Mouse (Mus musculus): ENCODE results near the gene H2-DMb1. TPM values are rescaled to one million over a fixed set of nuclear protein-coding genes. Genes with fewer than 3 reads are reported as not detected.

Gene H2-DMb1
- polyA plus RNA-seq, 1 experiment from 2014 or later: 0.43 TPM

DNA sequence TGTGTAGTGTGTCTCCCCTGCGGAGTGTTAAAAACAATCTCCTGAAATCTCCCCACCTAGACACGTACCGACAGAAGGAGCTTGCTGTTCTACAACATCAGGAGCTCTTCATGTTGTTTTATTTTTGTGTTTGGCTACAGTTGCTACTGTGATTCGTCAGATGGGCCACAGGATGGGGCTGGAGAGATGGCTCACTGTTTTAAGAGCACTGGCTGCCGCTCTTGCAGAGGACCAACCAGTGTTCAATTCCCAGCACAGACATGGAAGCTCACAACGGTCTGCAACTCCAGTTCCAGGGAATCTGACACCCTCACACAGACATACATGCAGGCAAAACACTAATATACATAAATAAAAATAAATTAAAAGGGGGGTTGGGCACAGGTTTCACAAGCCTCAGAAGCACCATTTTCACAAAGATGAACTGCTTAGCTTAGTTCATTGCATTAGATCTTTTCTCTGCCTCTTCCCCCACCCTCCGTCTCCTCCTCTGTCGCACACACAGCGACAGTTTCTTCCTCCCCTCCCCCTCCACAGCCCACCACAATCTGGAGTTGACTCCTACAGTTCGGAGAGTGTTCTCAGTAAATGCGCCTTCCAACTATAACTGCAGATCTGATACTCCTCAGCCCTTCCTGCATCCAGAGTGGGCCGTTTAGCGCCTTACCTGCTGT lies 24.5 kb upstream of the H2-DMb1 start:
- H3K27ac ChIP-seq (ENCODE audit: low read depth, low read length): no peak overlapping the region
- 29% methylated on average over 13 of the region's 13 CpGs for WGBS
- no peak for ATAC-seq (ENCODE audit: low read depth)
- no peaks in the 10 kb centered on the region for H3K27me3 ChIP-seq (ENCODE audit: control insufficient read depth, insufficient read depth, low read length)
- H3K9ac ChIP-seq (replicated peaks; ENCODE audit: low read depth, low read length): no peak overlapping the region
- no peak overlapping the region for H3K4me3 ChIP-seq (ENCODE audit: low read depth, low read length)
- no peak overlapping the region for H3K4me2 ChIP-seq (ENCODE audit: low read depth, low read length)
- H3K36me3 ChIP-seq (ENCODE audit: control insufficient read depth, insufficient read depth, low read length): no peaks in the 10 kb centered on the region
- H3K9me3 ChIP-seq (ENCODE audit: control insufficient read depth, low read length): no peaks in the 10 kb centered on the region
- peaks cover 15% of the 10 kb centered on the region; the same call in 1 of the 2 replicates for H3K4me1 ChIP-seq (ENCODE audit: control insufficient read depth, insufficient read depth, low read length)

DNA sequence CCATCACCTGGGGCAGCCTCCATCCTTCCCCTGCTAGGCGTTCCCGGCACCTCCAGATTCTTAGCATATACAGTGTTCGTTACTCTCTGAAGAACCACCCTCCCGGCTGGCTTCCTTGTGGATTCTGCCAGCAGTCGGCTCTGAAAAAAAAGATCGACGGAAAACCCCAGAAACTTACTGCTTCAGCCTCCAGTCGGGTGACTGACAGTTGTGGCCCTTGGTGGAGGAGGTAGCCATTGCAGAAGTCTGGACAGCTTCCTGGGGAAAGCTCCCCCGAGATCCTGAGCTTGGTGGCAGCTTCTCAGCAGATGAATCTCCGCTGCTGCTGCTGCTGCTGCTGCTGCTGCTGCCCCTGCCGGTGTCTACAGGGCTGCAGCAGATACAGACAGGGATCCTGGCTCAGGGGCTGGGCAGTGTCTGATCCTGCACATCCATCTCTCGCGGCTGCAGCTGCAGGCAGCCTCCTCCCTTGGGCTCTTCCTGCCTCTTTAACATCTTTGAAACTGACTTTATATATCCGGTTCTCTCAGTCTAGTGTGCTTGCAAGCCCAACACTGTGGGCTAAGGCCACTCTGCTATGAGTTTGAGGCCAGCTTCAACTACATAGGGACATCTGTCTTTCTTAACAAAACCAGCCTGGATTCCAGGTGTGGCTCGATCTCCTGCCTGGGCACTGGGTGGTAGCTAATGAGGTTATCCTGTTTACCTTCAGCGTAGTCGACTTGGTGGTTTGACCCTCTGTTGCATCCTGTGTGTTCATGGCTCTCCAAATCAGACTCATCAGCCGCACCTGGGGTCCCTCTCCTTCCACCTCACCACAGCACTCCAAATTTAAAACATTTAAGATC lies 23.7 kb upstream of the H2-DMb1 start:
- Histone ChIP-seq H3K27ac (ENCODE audit: low read depth, low read length) (no peak overlapping the region), H3K9me3 (ENCODE audit: control insufficient read depth, low read length) (no peaks in the 10 kb centered on the region), H3K27me3 (ENCODE audit: control insufficient read depth, insufficient read depth, low read length) (no peaks in the 10 kb centered on the region), H3K4me2 (ENCODE audit: low read depth, low read length) (no peak overlapping the region; the same call in 1 of the 2 replicates), H3K36me3 (ENCODE audit: control insufficient read depth, insufficient read depth, low read length) (no peaks in the 10 kb centered on the region), H3K4me1 (ENCODE audit: control insufficient read depth, insufficient read depth, low read length) (peaks cover 7% of the 10 kb centered on the region; the same call in 1 of the 2 replicates), H3K9ac (replicated peaks; ENCODE audit: low read depth, low read length) (0 out of 2 replicates have a peak overlapping the region, but pooled peaks have one; percentile 16), H3K4me3 (ENCODE audit: low read depth, low read length) (peak overlapping the region; percentile 1; the same call in 1 of the 2 replicates)
- WGBS: 24% methylated on average over 18 of the region's 18 CpGs
- ATAC-seq (ENCODE audit: low read depth): 0 out of 2 replicates have a peak, but pooled peaks have one; percentile 23

DNA sequence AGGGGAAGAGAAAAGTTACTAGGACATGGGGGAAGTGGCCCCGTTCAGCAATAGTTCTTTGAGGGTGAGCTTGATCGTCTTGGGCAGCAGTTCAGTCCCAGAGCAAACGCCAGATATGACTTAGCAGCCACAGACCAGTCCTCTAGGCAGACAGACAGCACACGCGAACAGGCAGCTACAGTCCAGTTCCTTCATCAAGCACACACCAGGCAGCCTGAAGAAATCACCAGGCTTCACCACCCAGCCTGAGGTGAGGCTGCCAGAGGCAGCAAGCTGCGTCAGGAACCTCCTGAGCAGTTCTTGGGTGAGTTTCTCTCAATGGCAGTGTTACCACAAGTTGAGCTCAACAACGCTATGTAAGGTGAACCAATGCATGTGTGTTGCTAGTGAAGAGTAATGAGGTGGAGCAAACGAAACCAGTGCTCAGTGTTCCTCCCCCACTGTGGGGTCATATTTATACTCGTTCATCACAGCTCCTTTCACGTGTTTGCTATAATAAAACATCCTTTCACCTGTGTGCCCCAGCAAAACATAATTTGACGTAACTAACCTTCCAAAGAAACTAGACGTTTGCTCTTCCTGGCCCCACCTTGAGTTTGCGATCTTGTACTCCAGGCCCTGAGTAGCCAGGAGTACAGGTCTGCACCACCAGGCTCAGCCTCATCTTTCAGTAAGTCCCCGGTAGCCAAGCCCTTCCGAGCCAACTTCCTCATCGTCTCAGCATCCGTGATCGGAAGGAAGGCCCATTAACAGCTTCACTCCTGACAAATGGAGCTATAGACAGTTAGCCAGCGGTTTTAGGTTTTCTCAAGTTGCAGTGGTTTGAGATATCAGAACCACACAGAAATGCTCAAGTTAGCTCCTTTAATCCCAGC lies 22.6 kb upstream of the H2-DMb1 start:
- Histone ChIP-seq H3K27me3 (ENCODE audit: control insufficient read depth, insufficient read depth, low read length) (no peaks in the 10 kb centered on the region), H3K27ac (ENCODE audit: low read depth, low read length) (no peak overlapping the region), H3K4me2 (ENCODE audit: low read depth, low read length) (no peak overlapping the region), H3K4me3 (ENCODE audit: low read depth, low read length) (no peak overlapping the region), H3K9me3 (ENCODE audit: control insufficient read depth, low read length) (no peaks in the 10 kb centered on the region), H3K36me3 (ENCODE audit: control insufficient read depth, insufficient read depth, low read length) (no peaks in the 10 kb centered on the region), H3K4me1 (ENCODE audit: control insufficient read depth, insufficient read depth, low read length) (peaks cover 7% of the 10 kb centered on the region; the same call in 1 of the 2 replicates), H3K9ac (replicated peaks; ENCODE audit: low read depth, low read length) (no peak overlapping the region)
- 83% methylated on average over 19 of the region's 19 CpGs for WGBS
- ATAC-seq (ENCODE audit: low read depth): no peak

DNA sequence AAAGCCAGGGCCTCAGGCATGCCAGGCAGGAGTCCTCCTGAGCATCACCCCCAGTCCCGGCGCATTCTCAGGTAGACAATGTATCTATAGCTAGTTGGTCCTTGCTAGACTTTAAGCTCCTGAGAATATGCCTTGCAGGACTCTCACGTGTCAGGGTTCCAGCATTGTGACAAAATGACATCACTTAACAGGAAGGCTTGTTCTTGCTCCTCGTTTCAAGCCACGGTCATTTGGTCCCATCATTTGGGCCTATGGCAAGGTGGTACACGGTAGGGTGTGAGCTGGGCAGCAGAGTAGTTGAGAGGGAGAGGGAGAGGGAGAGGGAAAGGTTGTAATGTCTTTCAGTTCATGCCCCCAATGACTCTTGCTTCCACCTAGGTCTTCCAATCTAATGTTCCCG lies 21.0 kb upstream of the H2-DMb1 start:
- no peak overlapping the region for H3K4me3 ChIP-seq (ENCODE audit: low read depth, low read length)
- no peak overlapping the region for H3K27ac ChIP-seq (ENCODE audit: low read depth, low read length)
- no peaks in the 10 kb centered on the region for H3K27me3 ChIP-seq (ENCODE audit: control insufficient read depth, insufficient read depth, low read length)
- WGBS: 85% methylated on average over 7 of the region's 7 CpGs
- H3K9me3 ChIP-seq (ENCODE audit: control insufficient read depth, low read length): no peaks in the 10 kb centered on the region
- H3K4me1 ChIP-seq (ENCODE audit: control insufficient read depth, insufficient read depth, low read length): peaks cover 7% of the 10 kb centered on the region; the same call in 1 of the 2 replicates
- no peaks in the 10 kb centered on the region for H3K36me3 ChIP-seq (ENCODE audit: control insufficient read depth, insufficient read depth, low read length)
- no peak overlapping the region for H3K4me2 ChIP-seq (ENCODE audit: low read depth, low read length)
- no peak for ATAC-seq (ENCODE audit: low read depth)
- H3K9ac ChIP-seq (replicated peaks; ENCODE audit: low read depth, low read length): no peak overlapping the region

DNA sequence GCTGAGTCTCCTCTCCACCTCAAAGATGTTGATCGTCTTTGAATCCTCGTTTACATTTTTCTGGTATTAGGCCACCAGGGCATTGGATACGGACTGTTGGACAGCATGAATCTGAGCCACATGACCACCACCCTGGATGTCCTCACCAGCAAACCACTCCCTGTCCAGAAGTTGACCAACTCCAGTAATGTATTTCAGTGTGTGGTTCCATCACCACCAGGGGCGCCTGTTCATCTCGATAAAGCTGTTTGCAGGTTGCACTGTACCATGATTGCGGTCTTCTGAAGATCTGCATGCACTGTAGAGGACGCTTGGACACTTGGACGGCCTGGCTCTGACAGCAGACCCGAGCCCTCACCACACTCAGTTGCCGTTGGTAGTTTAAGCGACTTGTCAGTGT lies 19.6 kb upstream of the H2-DMb1 start:
- Histone ChIP-seq H3K36me3 (ENCODE audit: control insufficient read depth, insufficient read depth, low read length) (no peaks in the 10 kb centered on the region), H3K9ac (replicated peaks; ENCODE audit: low read depth, low read length) (no peak overlapping the region), H3K4me3 (ENCODE audit: low read depth, low read length) (no peak overlapping the region), H3K27ac (ENCODE audit: low read depth, low read length) (no peak overlapping the region), H3K4me1 (ENCODE audit: control insufficient read depth, insufficient read depth, low read length) (peaks cover 4% of the 10 kb centered on the region; the same call in 1 of the 2 replicates), H3K9me3 (ENCODE audit: control insufficient read depth, low read length) (no peaks in the 10 kb centered on the region), H3K4me2 (ENCODE audit: low read depth, low read length) (no peak overlapping the region), H3K27me3 (ENCODE audit: control insufficient read depth, insufficient read depth, low read length) (peaks cover 1% of the 10 kb centered on the region; the same call in 1 of the 2 replicates)
- no peak for ATAC-seq (ENCODE audit: low read depth)
- WGBS: 88% methylated on average over 11 of the region's 11 CpGs

DNA sequence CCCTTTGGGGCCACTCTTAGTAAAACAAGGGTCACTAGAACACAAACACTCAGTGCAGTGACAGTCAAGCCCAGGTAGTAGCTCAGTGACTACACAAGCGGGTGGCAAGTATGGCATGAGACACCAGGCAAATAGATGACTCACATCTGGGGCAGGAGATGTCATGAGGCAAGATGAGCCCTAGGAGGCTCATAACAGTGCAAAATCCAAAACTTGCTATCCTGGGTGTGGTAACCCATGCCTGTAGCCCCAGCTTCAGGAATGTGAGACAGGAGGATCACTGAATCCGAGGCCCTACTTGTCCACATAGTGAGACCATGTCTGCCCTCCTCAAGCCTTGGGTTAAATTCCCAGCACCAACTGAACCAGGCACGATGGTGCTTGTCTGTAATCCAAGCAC lies 18.4 kb upstream of the H2-DMb1 start:
- WGBS: 87% methylated on average over 3 of the region's 3 CpGs
- Histone ChIP-seq H3K27me3 (ENCODE audit: control insufficient read depth, insufficient read depth, low read length) (peaks cover 12% of the 10 kb centered on the region), H3K4me1 (ENCODE audit: control insufficient read depth, insufficient read depth, low read length) (0 out of 2 replicates have a peak, but pooled peaks cover under 1% of the 10 kb centered on the region), H3K36me3 (ENCODE audit: control insufficient read depth, insufficient read depth, low read length) (no peaks in the 10 kb centered on the region), H3K9ac (replicated peaks; ENCODE audit: low read depth, low read length) (no peak overlapping the region), H3K4me3 (ENCODE audit: low read depth, low read length) (no peak overlapping the region), H3K27ac (ENCODE audit: low read depth, low read length) (no peak overlapping the region), H3K9me3 (ENCODE audit: control insufficient read depth, low read length) (no peaks in the 10 kb centered on the region), H3K4me2 (ENCODE audit: low read depth, low read length) (no peak overlapping the region)
- ATAC-seq (ENCODE audit: low read depth): no peak

DNA sequence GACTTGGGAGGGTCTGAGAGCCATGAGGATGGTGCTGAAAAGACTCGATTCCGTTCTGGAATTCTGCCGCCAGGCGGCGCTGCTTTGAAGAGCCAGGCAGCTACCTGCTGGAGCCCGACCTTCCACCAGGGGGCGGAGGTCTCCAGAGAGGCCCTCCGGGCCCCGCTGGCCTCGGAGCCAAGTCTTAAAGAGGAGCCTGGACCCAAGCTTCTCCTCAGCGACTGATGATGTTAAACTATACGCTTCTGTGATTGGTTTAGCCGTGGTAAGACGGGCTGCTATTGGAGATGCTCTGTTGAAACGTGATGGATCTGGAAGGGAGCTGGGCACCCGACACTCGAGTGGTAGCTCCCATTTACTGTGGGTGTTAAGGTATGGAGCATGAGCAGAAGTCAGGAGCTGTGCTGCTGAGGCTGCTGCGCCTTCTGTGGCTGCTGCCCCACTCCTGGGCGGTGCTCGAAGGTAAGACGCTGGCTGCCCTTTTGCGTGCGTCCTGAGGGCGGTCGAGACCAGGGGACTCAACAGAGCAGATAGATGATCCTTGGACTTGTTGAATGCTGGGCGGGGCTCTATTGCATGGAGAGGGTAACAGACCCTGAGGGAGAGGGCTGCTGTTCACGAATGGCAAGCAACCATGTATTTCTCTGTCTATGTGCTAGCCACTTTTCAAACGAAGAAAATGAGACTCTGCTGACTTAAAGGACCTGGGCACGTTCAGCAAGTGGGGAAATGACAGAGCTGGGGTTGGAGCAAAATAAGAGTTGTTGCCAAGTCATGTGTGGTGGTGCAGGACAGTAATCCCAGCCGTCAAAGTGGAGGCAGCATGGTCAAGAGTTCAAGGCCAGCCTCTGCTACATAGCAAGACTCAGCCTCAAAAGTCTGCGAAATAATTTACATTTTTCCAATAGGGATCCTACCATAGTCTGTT lies 17.3 kb upstream of the H2-DMb1 start:
- Histone ChIP-seq H3K9ac (replicated peaks; ENCODE audit: low read depth, low read length) (0 out of 2 replicates have a peak overlapping the region, but pooled peaks have one; percentile 7), H3K4me3 (ENCODE audit: low read depth, low read length) (peak overlapping the region; percentile 19), H3K27ac (ENCODE audit: low read depth, low read length) (no peak overlapping the region), H3K27me3 (ENCODE audit: control insufficient read depth, insufficient read depth, low read length) (peaks cover 21% of the 10 kb centered on the region), H3K4me1 (ENCODE audit: control insufficient read depth, insufficient read depth, low read length) (0 out of 2 replicates have a peak, but pooled peaks cover 3% of the 10 kb centered on the region), H3K36me3 (ENCODE audit: control insufficient read depth, insufficient read depth, low read length) (no peaks in the 10 kb centered on the region), H3K4me2 (ENCODE audit: low read depth, low read length) (peak overlapping the region; percentile 62), H3K9me3 (ENCODE audit: control insufficient read depth, low read length) (no peaks in the 10 kb centered on the region)
- peak; percentile 97 for ATAC-seq (ENCODE audit: low read depth)
- WGBS: 7% methylated on average over 31 of the region's 31 CpGs

DNA sequence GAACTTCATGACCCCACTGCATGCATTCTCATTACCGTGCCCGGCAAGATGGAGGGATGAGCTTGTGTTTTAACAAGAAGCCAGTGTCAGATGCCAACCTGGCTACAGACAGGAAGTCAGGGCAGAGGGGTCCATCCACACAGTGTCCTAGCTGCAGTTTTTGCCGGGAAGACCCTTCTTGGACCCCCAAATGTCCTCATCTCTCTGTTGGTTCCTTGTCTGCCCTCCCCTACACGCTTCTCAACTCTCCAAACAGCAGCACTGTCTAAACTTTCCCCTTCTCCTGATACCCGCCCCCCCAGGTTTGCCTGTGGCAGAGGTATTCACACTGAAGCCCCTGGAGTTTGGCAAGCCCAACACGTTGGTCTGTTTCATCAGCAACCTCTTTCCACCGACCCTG lies 15.3 kb upstream of the H2-DMb1 start:
- no peak overlapping the region for H3K4me2 ChIP-seq (ENCODE audit: low read depth, low read length)
- no peaks in the 10 kb centered on the region for H3K36me3 ChIP-seq (ENCODE audit: control insufficient read depth, insufficient read depth, low read length)
- no peak overlapping the region for H3K9ac ChIP-seq (replicated peaks; ENCODE audit: low read depth, low read length)
- ATAC-seq (ENCODE audit: low read depth): no peak
- H3K9me3 ChIP-seq (ENCODE audit: control insufficient read depth, low read length): no peaks in the 10 kb centered on the region
- H3K4me1 ChIP-seq (ENCODE audit: control insufficient read depth, insufficient read depth, low read length): 0 out of 2 replicates have a peak, but pooled peaks cover 3% of the 10 kb centered on the region
- WGBS: 76% methylated on average over 7 of the region's 7 CpGs
- H3K4me3 ChIP-seq (ENCODE audit: low read depth, low read length): no peak overlapping the region
- H3K27me3 ChIP-seq (ENCODE audit: control insufficient read depth, insufficient read depth, low read length): peaks cover 21% of the 10 kb centered on the region
- no peak overlapping the region for H3K27ac ChIP-seq (ENCODE audit: low read depth, low read length)

All from neural tube, embryonic 14.5 days (tissue).